Mouse (Mus musculus): ENCODE results near the gene Spata33.

GRCm38 (mm10) chr8:123244382-123244781 is 31.8 kb downstream of the Spata33 start:
- TF ChIP-seq EP300 (IDR thresholded peaks at IDR 0.05; ENCODE audit: low read depth) (no peak), CTCF (IDR thresholded peaks at IDR 0.05; ENCODE audit: low read depth) (no peak)

Data from liver, embryonic 14.5 days (tissue).